Mouse (Mus musculus) kidney, postnatal 14 days (tissue): ENCODE data around the gene Nudcd3.

ENCODE experiments used
- DNase-seq: peaks from one replicate; pipeline ENCODE4 v3.0.0; 2022; ENCODE audit warnings: mixed read lengths

Nudcd3 gene

GRCm38 (mm10) chr11:6059162-6059561, 141.1 kb downstream of the Nudcd3 start:
- no peak for DNase-seq
